Mouse (Mus musculus) telencephalon, adult 2 months (tissue): ENCODE results near the gene Strap.
A peak's percentile ranks its signal among the peaks of the same experiment; 100 is the strongest.

ENCODE experiments used
- DNase-seq: peaks from one replicate; pipeline ENCODE4 v3.0.0-alpha.2; 2011; ENCODE audit warnings: low read depth, low spot score

The Strap gene

DNA sequence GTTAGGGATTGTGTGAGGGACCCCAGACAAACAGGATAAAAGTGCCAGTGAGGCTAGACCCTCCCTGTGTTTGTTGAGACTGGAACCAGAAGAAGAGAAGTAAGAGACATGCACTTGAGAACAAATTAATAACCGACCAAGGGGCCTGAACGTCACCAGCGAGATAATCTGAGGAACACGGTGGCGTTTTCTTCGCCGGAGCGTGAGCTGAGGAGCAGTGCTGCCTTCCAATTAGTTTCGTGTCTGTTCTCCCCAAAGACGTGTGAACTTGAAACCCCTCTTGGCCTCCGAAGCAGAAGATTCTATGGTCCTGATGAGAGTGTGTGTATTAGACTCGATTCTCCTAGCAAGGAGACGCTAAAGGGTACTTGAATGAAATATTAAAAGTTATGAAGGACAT lies 39.3 kb downstream of the Strap start:
- no peak for DNase-seq

DNA sequence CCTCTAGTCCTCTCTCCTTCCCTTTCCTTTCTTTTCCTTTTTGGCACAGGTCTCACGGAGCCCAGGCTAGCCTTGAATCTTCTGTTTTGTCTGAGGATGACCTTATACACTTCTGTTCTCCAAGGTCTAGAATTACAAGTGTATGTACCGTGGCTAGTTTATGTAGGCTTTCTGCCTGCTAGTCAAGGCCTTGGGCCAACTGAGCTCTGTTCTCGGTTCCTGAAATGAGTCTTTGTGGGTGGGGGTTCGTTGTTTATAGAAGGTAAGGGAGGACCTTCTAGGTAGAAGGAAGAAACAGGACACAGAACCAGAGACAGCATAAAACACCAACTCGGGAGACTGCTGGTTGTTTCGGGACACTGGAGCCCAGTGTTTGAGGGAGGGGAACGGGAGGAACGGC lies 40.3 kb downstream of the Strap start:
- DNase-seq, result no peak

DNA sequence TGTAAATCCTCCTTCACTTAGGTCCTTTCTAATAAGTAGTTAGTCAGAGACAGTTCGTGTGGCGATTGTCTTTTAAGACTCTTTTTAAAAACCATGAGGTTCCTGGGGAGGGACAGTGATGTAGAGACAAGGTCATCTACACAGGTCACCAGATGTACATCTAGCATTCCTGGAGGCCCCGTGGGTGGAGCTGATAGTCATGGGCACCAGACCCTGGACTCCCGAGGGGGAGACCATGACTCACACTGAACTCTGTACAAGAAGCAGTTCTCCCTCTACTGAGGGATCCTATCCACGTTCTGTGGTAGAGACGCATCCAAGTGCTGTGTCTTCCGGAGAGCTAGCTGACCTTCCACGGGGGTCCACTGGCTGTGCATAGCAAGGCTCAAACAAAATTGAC lies 42.1 kb downstream of the Strap start:
- no peak for DNase-seq

DNA sequence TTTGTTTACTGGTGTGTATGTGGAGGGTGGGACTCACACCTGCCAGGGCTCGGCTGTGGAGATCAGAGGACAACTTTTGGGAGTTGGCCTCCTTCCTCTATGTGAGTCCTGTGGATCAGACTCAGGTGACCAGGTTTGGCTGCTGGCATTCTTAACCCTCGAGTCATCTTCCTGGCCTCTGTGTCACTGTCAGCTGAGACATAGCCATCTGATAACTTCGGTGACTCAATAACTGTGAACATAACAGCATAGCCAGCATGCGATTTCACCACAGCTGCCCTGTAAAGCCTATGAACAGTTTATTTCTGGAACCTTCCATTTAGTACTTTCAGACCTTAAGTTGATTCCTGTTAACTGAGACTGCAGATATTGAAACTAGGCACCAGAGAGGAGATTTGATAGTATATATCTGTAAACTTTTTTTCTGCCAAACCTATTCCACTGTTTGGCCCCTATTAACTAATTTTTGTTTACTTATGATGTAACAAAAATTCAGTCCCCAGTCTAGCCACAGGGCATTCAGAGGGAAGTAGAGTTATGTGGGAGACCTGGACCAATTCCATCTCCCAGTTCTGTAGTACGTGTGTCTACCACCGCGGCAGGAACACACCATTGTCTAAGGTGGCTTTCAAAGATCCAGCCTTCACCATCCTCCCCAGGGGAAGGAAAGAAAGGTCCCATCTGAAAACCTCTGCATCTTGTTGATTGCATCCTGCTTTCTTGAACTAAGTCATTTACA lies 49.2 kb downstream of the Strap start:
- DNase-seq, result no peak

DNA sequence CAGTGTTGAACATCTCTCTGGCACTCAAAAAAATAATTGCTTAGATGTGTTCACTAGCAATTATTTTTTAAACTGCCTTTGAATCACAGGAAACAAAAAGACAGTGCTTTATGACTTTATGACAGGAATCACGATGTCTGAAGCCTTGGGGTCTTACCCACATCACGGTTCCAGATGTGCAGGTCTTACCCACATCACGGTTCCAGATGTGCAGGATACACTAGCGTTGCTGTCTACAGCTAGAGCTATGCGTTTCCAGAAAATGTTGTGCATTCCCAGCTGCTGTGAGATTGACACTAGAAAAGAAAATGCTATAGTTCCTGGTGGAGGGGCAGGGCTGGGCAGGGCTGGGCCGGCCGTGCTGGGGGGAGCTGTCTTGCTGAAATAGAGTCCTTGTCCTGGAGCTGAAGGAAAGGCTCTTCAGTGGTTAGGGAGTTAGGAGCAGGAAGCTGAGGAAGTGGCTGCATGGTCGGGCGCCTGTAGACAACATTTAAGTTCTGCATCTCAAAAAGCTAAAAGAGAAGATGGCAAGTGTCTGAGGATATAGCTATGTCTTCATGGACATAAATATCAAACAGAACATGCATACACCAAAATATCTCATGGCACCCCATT lies 54.2 kb downstream of the Strap start:
- no peak for DNase-seq

DNA sequence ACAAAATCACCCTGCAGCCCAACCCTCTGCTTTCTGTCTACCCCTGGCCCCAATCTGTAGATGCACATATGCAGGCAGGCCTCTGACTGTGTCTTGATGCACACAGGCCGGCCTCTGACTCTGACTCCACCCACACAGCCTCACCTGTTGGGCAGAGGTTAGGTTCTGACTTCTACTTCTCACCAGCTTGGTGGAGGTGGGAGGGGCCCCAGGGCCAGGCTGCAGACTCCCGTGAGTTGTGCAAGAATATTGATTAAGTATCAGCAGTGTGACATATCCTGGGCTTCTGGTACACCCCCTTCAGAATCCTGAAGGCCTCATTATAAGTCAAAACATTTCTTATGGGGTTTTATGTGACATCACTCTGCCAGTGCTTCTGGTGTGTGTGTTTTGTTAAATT lies 54.8 kb downstream of the Strap start:
- no peak for DNase-seq

DNA sequence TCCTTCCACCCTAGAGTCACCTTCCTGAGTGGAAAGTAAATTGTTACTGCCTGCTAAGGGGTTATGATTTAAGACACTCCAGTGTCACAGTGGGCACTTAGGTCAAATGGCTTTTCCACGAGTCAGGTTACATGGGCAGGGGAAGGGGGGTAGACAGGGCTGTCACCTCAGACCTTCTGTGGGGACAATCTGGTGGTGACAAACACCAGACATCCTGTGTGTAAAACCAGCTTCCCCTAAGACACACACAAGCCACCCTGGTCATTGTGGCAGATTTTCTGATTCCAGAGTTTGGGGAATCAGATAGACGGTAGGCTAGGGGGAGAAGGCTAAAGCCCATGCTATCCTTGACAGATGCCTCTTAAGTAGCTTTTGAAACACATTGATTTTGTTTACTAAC lies 60.6 kb downstream of the Strap start:
- DNase-seq, result no peak

DNA sequence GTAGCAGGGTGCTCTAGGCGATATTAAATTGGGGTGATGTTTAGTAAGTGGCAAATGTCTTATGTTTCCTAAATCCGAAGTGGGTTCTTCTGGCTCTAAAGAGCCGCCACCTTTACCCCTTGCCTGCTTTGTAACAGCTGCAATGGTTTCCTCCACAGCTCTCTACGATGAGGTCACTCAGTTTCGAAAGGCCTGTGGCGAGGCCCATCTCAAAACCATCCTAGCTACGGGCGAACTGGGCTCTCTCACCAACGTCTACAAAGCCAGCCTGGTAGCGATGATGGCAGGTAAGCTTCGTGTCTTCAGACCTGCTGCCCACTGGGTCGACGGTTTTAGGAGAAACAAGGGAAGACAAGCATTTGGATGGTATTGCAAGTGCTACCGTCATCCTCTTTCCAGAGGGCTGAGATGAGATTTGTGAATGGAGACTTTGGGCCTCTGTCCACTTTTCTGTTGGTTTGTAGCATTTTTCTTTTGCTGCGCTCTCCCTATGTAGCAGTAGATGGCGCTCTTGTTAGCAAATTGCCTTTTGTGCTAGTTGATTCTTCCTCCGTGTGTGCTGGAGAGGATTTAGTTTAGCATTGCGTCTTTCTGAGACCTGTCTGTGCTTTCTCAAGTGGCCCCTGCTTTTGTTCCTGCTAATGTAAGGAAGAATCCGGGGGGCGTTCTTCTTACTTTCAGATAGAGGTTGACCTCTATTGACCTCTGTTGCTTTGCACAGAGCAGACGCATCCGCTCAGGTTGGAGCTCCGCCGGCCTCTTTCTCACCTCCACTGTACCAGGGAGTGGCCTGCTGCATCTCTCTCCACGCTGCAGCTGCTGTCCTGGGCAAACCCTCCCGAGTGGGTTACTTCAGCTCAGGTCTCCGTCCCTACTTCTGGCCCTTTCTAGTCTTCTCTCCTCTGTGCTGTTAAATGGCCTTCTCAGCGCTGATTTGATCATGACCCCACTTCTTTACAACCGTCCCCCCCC lies 62.0 kb downstream of the Strap start:
- peak; percentile 9 for DNase-seq

DNA sequence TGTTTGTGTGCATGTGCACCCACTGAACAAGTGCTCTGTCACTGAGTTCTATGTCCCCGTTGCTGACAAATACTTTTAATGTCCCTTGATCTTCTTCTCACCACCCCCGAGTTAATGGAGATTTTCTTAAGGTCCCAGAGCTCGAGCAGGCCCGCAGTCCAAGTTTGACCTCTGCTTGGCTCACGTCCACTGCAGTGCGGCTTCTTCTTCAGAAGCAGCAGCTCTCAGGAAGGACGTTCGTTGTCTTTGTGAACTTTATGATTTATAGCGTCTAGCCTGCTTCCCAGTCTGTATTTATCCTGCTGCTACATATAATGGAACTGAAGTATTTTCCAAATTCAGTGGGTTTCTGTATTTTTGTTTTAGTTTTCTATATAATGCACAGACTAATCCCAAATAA lies 64.4 kb downstream of the Strap start:
- no peak for DNase-seq
